Mouse (Mus musculus): ENCODE results near the gene Cdc14a. TPM values are rescaled to one million over a fixed set of nuclear protein-coding genes. Genes with fewer than 3 reads are reported as not detected.
"Not testable (repeated sequence)": the region's sequence is repeated elsewhere in the genome, so short reads cannot be mapped to it uniquely, and the experiment has no call there.

The Cdc14a gene
- polyA plus RNA-seq, 1 experiment: 6.5 TPM

DNA sequence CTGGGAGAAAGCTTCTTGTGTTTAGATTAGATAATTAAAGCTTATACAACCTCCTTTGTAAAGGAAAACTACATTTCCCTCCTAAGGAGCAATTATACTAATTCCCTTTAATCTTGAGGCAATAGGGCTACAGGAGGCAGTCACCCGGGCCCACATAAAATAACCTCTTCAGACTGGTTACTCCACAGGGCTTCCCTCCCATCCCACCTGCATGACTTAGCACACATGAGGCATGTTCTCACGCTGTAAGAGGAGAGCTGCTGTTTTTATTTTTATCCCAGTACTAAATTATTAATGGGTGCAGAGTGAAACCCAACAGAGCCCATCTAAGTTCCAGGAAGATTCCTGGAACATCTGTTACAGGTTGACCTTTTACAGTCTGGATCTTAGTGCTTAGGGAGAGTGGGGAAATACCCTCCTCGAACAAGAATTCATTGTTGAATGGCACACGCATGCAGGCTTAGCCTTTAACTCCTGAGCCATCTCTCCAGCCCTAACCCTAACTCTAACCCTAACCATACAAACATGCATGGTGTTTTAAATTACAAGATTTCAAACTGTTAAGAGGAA is 54.9 kb downstream of the Cdc14a start:
- TF ChIP-seq CTCF (IDR thresholded peaks at IDR 0.05; ENCODE audit: borderline replicate concordance, extremely low read depth, insufficient read depth, insufficient read length) (no peak), POLR2A (IDR thresholded peaks at IDR 0.05; ENCODE audit: borderline replicate concordance, extremely low read depth, insufficient read depth, insufficient read length, poor library complexity, severe bottlenecking) (no peak)
- peak; percentile 44 for DNase-seq (ENCODE audit: low read depth)

DNA sequence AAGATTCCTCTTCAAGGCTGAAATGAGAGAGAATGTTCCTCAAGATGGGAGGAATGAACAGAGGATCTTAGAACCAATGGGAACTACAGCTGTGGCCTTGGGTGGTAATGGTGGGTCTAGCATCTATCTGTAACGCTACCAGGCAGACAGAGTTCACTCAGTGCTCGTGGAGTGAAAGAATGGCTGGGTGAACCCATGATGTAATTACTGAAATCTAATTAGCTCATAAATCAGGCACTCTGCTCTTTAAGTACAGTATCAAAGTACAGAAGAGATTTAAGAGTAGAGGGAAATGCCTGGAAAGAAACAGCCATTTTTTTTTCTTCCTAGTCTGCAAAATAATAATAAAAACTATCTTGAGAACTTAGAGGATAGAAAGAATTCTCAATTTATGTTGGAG is 57.7 kb downstream of the Cdc14a start:
- no peak for TF ChIP-seq POLR2A (IDR thresholded peaks at IDR 0.05; ENCODE audit: borderline replicate concordance, extremely low read depth, insufficient read depth, insufficient read length, poor library complexity, severe bottlenecking)
- no peak for TF ChIP-seq CTCF (IDR thresholded peaks at IDR 0.05; ENCODE audit: borderline replicate concordance, extremely low read depth, insufficient read depth, insufficient read length)
- DNase-seq (ENCODE audit: low read depth): no peak

DNA sequence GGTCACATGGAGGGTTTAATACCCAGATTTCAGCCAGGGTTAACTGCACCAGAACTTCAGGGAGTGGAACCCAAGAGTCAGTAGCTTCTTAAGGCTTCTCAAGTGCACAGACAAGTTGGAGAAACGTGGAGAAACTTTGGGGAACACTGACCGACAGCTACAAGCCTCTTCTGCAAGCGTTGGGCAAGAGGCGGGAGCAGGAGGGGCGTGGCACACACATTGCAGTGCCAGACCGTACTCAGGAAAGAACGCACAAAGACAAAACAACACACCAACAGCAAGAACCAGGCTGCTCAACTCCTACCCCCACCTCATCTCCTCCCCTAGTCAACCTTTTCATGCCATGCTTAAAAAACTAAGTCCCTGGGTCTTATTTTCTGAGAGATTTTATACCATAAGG is 61.9 kb downstream of the Cdc14a start:
- TF ChIP-seq CTCF (IDR thresholded peaks at IDR 0.05; ENCODE audit: borderline replicate concordance, extremely low read depth, insufficient read depth, insufficient read length): no peak
- no peak for DNase-seq (ENCODE audit: low read depth)

DNA sequence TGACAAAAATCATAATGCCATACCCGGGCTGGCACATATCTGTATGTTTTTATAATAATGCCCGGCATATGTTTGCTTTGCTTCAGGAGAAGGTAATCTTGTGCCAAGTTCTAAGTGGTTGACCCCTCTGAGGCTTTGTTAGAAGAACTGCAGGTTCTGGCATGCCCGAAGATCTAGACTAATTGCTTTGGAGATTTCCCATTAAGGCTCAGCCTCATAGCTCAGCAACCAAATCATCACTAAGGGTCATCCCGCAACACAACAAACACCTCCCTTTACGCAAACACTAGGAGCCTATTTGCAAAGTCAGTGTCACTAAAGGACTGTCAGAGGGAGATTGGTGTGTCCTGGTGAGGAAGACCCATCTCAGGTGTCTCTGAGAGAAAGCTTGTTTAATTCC is 62.7 kb downstream of the Cdc14a start:
- no peak for DNase-seq (ENCODE audit: low read depth)
- no peak for TF ChIP-seq POLR2A (IDR thresholded peaks at IDR 0.05; ENCODE audit: borderline replicate concordance, extremely low read depth, insufficient read depth, insufficient read length, poor library complexity, severe bottlenecking)
- TF ChIP-seq CTCF (IDR thresholded peaks at IDR 0.05; ENCODE audit: borderline replicate concordance, extremely low read depth, insufficient read depth, insufficient read length): no peak

DNA sequence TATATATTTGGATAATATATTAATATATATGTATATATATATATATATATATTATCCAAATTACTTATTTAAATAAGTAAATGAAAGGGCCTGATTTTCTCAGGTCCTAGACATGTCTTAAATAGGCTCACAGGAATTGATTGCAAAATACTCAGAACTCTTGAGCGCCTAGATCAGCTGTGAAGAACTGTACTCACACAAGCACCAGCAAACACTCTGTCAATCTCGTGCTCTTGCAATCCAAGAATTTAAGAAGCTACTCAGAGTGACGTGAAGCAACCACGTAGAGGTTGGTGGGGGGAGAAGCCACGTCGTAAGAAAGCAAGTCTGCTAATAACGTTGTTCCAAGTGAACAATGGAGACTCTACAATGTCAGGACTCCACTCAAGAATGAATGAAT is 66.0 kb downstream of the Cdc14a start:
- DNase-seq (ENCODE audit: low read depth): no peak
- TF ChIP-seq CTCF (IDR thresholded peaks at IDR 0.05; ENCODE audit: borderline replicate concordance, extremely low read depth, insufficient read depth, insufficient read length) (no peak), POLR2A (IDR thresholded peaks at IDR 0.05; ENCODE audit: borderline replicate concordance, extremely low read depth, insufficient read depth, insufficient read length, poor library complexity, severe bottlenecking) (no peak)

DNA sequence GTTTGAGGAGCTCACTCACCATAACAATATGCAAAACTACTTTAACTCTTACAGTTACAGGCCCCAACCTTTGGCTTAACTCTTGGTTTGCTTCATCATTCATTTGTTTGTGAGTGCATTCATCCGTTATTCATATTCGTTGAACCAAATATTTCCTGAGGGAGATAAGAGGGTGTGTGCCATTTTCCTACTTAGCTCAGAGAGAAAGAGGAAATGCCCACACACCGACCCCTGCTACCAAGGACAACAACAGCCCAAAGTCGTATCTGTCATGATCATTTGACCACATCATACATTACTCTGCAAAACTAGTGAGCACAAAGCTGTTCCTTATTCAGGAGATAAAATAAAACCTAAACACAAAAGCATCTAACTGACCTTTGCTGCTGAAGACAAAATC is 66.7 kb downstream of the Cdc14a start:
- no peak for TF ChIP-seq POLR2A (IDR thresholded peaks at IDR 0.05; ENCODE audit: borderline replicate concordance, extremely low read depth, insufficient read depth, insufficient read length, poor library complexity, severe bottlenecking)
- TF ChIP-seq CTCF (IDR thresholded peaks at IDR 0.05; ENCODE audit: borderline replicate concordance, extremely low read depth, insufficient read depth, insufficient read length): no peak
- no peak for DNase-seq (ENCODE audit: low read depth)

DNA sequence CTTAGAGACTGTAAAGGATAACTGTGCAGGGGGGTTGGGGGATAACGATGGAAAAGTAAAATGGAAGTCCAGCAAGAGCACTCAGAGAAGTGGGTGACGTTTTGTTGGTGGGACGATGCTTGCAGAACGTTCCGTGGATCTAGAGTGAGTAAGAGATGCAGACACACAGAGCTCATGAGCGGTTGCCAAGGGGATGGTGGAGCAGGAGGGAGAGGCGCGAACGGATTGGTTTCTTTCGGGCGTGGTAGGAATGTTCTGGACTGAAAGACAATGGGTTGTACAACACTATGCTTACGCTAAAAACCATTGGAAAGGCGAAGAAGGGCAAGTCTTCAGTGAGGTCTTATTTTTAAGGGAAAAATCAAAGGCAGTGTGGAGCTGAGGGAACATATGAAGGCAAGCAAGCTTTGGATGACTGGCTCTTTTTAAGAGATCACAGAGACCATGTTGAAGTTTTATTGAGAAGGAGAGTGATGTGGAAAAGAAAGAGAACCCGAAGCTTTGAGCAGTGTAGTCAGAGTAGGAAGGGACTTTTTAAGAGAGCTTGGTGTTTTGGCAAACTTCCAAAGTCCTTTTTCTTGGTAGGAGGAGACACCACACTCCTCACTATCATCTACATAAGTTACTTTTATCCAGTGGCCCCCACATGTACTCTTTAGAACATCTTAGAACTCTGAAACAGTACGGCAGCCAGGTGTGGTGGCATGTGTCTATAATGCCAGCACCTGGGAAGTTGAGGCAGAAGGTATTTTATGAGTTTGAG is 68.6 kb downstream of the Cdc14a start:
- DNase-seq (ENCODE audit: low read depth): no peak
- no peak for TF ChIP-seq CTCF (IDR thresholded peaks at IDR 0.05; ENCODE audit: borderline replicate concordance, extremely low read depth, insufficient read depth, insufficient read length)
- TF ChIP-seq POLR2A (IDR thresholded peaks at IDR 0.05; ENCODE audit: borderline replicate concordance, extremely low read depth, insufficient read depth, insufficient read length, poor library complexity, severe bottlenecking): no peak

DNA sequence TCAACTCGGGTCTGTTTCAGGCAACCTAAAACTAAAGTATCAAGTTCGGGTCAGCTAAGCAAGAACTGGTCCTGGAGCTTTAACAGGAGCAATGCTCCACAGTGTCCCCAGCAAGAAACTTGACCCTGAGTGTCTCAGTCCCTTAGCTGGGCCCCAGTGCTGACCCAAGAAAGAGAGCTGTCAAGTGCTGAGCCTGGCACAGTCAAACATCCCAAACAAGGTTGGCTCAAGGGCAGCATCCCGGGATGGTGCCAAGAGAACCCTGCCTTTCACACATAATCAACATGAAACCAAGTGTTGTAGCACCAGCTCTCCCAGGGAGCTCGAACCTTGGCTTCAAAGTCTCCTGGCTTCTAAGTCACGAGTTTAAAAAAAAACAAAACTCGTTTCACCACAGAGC is 71.3 kb downstream of the Cdc14a start:
- no peak for DNase-seq (ENCODE audit: low read depth)

DNA sequence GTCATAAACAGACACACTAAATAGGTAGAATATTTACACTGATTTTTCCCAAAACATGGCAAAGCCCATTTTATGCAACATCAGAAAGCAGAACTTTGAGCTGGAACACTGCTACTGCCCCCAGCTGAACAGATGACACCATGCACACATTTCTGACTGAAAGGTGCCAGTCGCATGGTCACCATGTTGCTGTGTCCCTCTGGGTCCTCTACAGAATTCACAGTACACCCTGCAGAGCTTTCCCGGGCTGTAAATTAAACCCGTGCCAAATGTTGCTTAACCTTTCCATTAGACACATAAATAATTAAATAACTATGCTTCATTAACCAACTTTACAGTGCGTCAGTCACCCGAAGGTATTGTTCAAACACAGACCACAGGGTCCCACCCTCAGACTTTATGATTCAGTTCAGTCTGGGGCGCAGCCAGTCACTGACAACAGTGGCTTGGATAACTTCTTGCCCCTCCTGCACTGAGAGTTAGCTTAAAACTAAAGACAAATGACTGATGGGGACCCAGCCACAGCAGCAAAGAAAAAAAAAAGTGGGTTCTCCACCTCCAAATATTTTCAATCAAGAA is 73.4 kb downstream of the Cdc14a start:
- no peak for DNase-seq (ENCODE audit: low read depth)

More for the DNA sequence above, 71.3 kb downstream of the Cdc14a start:
- TF ChIP-seq CTCF (IDR thresholded peaks at IDR 0.05; ENCODE audit: borderline replicate concordance, extremely low read depth, insufficient read depth, insufficient read length): no peak
- no peak for TF ChIP-seq POLR2A (IDR thresholded peaks at IDR 0.05; ENCODE audit: borderline replicate concordance, extremely low read depth, insufficient read depth, insufficient read length, poor library complexity, severe bottlenecking)

DNA sequence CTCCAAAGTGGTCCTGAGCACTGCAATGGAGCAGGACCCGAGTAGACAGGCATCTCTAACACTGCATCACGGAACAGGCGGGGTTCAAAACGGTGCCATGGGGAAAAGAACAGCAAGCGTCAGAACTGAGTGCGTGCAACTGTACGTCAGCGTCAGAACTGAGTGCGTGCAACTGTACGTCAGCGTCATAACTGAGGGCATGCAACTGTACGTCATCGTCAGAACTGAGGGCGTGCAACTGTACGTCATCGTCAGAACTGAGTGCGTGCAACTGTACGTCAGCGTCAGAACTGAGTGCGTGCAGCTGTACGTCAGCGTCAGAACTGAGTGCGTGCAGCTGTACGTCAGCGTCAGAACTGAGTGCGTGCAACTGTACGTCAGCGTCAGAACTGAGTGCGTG is 76.3 kb downstream of the Cdc14a start:
- not testable (repeated sequence) for DNase-seq (ENCODE audit: low read depth)

More for the DNA sequence above, 73.4 kb downstream of the Cdc14a start:
- no peak for TF ChIP-seq CTCF (IDR thresholded peaks at IDR 0.05; ENCODE audit: borderline replicate concordance, extremely low read depth, insufficient read depth, insufficient read length)
- no peak for TF ChIP-seq POLR2A (IDR thresholded peaks at IDR 0.05; ENCODE audit: borderline replicate concordance, extremely low read depth, insufficient read depth, insufficient read length, poor library complexity, severe bottlenecking)

DNA sequence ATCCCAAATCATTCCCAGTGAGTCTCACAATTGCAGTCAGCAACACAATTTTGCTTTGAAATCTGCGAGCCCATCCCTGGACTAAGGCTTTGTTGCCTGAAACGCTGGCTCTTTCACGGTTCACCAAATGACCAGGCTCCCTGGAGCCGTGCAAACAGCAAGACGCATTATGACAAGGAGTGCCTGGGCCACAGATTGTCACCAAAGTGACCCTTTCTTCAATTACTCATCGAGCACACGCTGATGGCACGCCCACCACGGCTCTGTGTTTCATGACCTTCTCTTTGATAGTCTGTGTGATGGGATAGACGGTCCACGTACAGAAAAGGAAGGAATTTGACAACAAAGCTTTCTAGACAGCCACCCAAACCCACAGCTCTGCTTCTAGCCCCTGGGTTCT is 78.6 kb downstream of the Cdc14a start:
- peak; percentile 55 for DNase-seq (ENCODE audit: low read depth)
- no peak for TF ChIP-seq POLR2A (IDR thresholded peaks at IDR 0.05; ENCODE audit: borderline replicate concordance, extremely low read depth, insufficient read depth, insufficient read length, poor library complexity, severe bottlenecking)
- TF ChIP-seq CTCF (IDR thresholded peaks at IDR 0.05; ENCODE audit: borderline replicate concordance, extremely low read depth, insufficient read depth, insufficient read length): no peak

DNA sequence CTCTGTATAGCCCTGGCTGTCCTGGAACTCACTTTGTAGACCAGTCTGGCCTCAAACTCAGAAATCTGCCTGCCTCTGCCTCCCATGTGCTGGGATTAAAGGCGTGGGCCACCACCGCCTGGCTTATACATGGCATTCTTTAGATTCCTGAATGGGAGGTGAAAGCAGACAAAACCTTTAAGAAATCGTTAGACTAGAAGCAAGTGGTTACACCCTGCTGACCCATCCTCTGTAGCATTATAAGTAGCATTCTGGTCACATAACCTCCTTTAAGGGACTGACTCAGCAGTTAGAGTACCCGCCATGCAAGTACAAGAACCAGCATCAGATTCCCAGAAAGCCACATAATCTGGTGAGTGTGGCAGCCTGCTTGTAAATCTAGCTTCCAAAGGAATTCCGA is 81.6 kb downstream of the Cdc14a start:
- TF ChIP-seq CTCF (IDR thresholded peaks at IDR 0.05; ENCODE audit: borderline replicate concordance, extremely low read depth, insufficient read depth, insufficient read length): no peak
- no peak for TF ChIP-seq POLR2A (IDR thresholded peaks at IDR 0.05; ENCODE audit: borderline replicate concordance, extremely low read depth, insufficient read depth, insufficient read length, poor library complexity, severe bottlenecking)
- no peak for DNase-seq (ENCODE audit: low read depth)
